Mouse (Mus musculus) ES-CJ7 (cell line): ENCODE results near the gene 4930435E12Rik.
A peak's percentile ranks its signal among the peaks of the same experiment; 100 is the strongest.
"Not testable (repeated sequence)": the region's sequence is repeated elsewhere in the genome, so short reads cannot be mapped to it uniquely, and the experiment has no call there.

ENCODE experiments used
- DNase-seq: peaks from one replicate; pipeline ENCODE4 v3.0.0; 2011; ENCODE audit warnings: low read depth, low spot score

The 4930435E12Rik gene

DNA sequence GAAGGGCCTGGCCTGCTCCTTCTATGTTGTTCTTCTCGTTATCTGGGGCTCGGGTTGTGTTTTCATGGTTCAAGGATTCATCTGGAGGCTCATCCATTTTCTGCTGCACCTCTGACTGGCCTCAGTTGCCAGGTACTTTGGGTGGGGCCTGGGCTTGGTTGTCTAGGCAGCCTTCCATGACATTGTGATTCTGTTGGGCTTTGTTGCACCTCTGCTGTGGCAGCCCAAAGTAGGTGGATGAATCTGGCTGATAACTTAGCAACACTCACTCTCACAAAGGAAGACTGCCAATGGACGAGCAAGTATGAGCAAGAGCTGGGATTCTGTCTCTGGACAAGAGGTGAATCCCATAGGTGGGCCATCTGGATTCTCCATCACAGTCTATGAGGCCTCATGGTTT is at the start of gene 4930435E12Rik:
Gene 4930435E12Rik (minus strand): TSS at position 101 of the 400 bp plus-strand sequence.
- no peak for DNase-seq

DNA sequence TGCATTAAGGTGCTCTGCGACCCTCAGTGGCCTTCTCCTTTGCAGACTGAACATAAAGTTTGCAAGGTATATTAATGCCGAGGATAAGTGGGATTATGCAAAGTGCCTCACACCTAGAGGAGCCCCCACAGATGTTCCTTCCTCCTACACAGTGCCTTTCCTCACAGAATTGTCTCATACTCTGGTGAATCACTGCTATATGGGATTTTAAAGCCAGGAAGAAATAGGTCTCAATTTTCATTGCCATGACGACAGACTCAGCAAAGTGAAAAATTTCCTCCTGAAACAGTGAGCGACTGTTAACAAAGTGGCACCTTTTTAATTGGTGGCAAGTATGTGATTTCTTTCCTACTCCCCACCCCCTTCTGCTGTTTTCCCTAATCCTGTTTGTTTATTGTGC is 45.9 kb upstream of the 4930435E12Rik start:
- DNase-seq, result no peak

DNA sequence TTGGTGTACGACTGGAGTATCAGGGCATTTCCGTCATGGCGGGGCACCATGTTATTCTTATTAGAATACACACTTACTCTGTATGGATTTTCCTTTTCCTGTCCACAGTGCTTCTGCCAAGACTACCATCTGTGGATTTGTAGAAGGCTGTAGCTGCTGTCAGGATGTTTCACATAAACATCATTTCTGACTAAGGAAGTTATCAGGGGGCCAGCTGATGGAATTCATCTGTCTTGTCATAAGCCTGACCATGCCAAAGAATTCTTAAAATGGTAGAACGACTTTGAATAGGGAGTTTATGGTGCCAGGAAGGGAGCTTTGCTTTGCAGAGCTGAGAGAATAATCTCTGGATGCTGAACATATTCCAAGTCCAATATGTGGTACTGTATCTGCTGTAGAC is 44.7 kb upstream of the 4930435E12Rik start:
- no peak for DNase-seq

DNA sequence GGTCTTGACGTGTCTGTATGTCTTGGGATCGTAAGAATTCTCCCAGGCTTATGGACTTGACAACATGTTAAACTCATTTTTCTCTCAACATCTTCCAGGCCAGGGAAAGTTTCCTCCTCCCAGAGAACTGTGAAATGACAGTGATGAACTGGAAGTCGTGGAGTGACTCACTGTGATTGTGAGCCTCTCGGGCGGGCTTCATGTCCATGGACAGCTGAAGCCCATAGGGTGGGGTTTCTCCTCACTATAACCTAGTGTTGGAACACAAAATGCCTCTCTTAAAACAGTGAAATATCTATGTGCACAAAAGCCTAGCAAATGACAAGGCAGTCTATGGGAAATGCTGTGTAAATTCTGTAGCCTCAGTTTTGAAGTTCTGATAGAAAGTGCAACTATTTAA is 35.8 kb upstream of the 4930435E12Rik start:
- no peak for DNase-seq

DNA sequence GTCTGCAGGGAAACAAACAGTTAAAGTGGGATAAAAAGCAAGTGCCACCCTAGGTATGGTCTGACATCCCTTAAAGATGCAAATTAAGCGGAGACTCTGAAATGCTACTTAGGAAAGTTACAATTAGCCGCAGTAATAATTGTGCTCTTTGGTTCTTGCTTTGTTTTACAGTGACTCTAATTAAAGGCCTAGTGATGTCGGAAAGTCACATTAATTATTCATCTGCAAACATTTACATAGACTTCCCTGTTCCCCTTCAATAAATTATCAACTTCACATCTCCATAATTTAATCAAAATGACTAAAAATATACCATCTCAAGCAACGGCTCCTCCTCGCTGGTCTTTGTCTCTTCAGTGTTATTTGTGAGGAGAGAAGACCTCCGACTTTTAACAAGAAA is 32.0 kb upstream of the 4930435E12Rik start:
- no peak for DNase-seq

DNA sequence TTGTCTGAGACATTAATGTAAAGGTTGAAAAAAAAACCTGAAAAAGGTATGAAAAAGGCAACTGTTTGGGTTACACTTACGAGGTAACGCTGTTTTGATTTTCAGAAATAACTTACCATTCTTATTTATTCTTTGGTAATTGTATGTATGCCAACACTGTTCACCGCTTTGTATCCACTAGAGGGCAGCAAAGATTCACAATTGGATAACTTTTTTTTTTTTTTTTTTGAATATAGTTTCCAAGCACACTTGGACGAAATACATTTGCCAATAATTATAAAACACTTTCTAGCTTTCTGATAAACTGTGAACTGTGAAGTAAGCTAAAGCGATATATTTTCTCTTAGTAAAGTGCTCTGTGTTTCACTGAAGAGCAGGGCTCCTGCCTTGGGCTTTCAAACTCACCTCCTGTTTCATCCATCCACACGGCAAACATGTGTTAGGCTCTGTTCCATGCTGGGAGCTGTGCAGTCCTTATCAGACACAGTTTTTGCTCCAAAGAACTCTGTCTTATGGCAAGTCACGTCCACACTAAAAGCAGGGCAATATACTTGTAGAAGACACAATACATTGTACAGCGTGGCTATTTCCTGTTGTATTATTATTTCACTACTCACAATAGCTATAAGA is 29.7 kb upstream of the 4930435E12Rik start:
- DNase-seq, result peak; percentile 15

DNA sequence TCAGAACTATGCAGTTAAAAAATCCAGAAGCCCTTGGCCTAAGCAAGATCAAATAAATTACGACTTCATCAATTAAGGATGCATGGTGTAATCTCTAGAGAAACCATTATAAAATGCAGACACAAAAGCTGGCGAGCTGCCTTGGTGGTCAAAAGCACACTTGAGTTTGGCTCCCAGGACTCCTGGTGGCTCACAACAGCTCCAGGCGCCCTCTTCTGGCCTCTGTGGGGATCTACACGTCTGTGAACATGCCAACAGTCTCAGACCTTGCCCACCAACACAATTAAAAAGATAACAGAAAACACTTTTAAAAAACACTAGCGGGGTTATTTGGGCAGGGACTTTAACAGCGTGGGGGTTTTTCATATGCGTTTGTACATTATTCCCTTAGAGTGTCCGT is 16.0 kb downstream of the 4930435E12Rik start:
- DNase-seq, result peak; percentile 74

DNA sequence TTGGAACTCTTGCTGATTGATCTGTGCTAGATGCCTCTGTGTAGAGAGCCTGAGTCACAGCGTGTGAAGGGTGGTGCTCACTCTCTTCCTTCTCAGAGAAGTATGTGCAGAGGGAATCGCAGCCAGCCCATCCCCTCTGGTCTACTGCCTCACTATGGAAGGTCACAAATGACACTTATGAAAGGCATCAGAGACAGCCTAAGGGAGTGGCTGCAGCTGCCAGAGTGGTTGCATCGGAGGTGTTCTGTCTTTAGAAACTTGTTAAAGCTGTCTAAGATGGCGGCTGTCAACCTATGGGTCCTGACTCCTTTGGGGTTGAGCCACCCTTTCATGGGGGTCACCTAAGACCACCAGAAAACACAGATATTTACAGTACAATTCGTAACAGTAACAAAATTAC is 18.4 kb downstream of the 4930435E12Rik start:
- DNase-seq, result no peak

DNA sequence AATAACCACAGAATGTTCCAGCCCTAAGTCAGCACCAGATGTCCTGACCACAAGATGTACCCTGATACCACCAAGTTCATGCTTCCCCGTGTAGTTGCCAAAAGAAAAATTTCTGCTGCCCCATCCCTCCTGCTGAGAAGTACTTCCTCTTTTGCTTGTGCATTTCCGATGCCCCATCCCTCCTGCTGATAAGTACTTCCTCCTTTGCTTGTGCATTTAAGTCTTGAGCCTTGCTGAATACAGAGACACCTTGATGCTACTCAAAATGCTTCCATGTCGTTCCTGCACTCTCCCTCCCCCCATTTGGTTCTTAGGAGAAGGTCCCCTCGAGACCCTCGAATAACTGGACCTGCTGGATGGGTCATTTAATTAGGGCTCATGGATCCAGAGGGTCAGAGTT is 20.8 kb downstream of the 4930435E12Rik start:
- DNase-seq, result not testable (repeated sequence)

DNA sequence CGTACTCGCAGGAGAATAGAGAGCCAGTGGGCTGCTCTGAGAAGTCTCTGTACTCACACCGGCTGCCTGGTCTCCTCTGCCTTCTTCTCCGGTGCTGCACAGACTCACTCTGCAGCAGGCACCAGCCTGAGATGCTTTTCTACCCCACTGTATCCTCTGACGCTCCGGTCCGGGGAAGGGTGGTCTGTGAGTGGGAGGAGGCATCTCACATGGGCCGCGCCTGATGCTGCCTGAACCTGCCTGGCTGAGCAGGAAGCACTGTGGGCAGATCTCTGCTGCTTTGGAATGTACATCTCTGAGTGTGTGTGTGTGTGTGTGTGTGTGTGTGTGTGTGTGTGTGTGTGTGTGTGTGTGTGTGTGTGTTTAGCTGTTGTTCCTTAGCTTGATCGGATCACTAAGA is 28.5 kb downstream of the 4930435E12Rik start, which contains the start of gene Upk1b:
Gene Upk1b (minus strand): TSS at position 238 of the 400 bp plus-strand sequence.
- peak; percentile 9 for DNase-seq

DNA sequence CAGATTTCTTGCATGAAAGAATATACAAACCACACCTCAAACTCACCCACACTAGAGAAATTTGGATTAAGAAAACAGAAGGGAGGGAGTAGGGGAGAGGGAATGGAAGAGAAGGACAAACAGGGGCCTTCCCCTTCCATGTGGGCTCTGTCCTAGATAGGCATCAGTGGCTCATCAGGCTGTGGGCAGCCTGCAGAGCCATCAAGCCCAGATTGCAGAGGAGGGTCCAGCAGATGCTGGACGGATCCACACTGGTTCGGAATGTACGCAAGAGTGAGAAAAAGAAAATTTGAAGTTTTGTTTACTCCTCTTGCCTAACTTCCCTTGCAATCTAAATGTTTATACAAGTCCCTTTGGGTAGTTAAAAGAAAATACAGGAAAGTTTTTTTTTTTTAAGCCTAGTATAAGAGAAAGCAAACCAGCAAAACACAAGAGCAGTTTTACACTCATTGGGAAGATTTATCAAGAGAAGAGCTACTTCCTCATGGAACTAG is 29.5 kb downstream of the 4930435E12Rik start:
- DNase-seq, result no peak

DNA sequence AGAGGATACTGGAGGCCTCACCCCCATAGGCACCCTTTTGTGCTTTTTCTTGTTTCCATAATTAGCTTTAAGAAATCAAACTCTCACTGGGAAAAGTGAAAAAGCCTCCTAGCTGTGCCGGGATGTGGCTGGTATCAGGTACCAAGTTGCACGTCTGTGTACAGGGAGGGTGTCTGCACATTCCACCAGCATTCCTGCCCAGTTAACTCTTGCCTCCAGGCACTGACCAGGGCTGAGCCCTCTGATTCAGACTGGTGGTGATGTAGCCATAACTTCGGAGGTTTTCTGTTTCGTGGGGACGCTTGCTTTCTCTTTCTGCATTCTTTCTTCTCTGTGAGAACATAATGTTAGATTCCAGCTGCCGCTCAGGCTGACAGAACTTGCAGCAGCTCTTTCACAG is 35.4 kb downstream of the 4930435E12Rik start:
- no peak for DNase-seq

DNA sequence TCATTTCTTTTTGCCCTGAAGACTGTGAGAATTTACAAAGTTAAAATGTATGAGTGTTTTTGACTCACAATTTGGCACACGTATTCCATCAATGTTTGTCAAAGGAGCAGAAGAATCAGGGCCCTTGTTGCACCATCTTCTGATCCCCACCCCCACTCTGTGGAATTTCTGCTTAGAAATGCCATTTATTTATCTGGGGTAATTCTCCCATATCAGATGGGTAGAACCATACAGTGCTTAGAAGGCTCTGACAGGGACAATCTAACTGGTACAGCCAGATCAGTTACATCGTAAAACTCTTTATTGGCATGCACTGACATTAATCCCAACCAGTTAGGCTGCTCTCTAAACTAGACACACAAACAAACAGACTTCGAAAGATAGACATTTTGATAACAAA is 38.6 kb downstream of the 4930435E12Rik start:
- DNase-seq, result no peak

DNA sequence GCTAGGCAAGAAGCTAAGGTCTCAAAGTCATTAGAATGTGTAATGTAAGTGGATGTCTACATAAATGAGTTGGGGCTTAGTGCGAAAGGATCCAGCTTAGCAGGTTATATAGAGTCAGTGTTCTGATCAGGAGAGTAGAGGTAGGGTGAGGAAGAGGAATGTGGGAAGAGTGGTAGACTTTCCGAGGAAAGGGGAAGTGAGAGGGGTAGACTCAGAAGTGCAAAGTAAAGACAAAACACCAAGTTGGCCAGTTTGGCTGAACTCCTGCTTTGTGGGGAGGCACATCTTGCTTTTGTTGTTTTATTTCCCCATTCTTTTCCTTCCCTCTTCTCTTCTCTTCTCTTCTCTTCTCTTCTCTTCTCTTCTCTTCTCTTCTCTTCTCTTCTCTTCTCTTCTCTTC is 39.5 kb downstream of the 4930435E12Rik start:
- DNase-seq, result no peak

DNA sequence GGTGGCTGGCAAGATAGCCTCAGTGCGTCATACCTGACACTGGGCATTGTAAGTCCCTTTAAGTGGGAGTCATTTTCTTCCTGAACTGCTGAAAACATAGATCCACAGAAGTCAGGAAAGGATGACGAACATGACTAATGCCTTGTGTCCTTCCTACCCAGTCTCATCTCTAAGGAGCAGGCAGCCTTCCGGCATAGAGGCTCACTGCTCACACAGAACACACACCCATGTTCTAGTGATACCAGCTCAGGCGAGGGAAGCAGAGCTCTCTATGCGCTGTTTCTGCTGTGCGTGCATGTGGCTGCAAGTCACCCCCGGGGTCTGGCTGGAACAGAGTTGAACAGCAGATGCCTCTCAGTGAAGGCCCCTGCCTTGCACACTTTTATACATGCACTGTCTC is 43.2 kb downstream of the 4930435E12Rik start:
- DNase-seq, result no peak

DNA sequence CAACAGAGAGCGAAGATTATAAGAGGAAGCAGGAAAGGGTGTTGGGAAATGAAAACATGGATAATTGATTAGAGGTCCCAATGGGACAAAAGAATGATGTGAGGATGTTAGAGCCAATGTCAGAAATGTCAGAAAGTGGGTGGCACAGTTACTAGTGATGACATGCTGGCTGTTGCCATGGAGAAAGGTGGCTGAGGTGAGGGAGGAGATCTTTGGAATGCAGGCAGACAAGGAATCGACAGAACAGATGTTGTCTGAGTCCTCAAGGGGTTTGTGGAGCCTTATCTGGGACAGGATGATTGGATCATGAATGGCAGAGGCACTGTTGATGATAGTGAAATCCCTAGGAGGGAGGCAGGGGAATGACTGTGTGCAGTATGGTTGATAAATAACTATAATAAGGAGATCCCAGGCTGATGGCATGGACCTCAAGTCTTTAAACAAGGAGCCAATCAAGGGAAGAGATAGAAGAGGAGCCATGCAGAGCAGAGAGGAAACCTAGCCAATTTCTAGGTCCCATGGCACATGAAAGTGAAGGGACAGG is 46.0 kb downstream of the 4930435E12Rik start:
- DNase-seq, result no peak

DNA sequence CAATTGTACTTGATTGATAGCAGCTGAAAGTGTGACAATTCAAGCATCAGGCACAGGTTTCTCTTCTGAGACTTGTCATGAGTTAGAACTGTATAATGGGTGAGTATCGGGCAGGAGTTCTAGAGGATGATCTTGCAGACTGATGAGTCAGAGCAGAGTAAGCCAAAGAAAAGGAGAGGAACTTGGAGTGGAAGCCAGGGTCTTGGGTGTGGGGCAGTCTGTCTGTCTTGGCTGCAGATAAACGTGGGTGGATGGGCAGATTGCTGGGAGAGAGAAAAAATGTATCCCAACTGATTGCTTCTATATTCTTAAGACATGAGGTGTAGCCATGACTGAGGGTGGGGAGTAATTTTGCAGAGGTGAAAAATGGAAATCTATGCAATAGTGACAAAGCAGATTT is 46.6 kb downstream of the 4930435E12Rik start:
- no peak for DNase-seq

DNA sequence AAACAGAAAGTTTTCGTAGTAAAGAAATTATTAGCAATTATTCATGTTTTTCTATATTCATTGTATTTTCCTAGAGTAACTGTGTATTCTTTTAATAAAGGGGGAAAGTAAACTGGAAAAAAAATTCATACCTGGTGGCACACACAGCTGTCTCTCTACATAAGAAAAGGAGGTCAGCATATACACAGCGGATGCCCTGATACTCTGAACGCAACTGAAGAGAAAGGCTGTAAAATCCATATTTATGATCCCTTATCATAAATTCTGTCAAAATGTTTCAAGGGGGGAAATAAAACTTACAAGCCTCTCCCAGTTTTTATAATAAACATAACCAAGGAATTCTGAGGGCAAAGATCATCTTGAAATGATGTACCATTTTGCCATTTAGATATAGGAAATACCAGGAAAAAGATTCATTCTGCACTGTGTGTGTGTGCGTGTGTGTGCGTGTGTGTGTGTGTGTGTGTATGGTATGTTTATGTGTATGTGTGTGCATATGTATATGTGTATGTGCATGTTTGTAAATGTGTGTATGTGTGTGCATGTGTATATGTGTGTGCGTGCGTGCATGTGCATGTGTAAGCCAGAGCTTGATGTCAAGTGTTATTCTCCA is 47.5 kb downstream of the 4930435E12Rik start:
- DNase-seq, result no peak

DNA sequence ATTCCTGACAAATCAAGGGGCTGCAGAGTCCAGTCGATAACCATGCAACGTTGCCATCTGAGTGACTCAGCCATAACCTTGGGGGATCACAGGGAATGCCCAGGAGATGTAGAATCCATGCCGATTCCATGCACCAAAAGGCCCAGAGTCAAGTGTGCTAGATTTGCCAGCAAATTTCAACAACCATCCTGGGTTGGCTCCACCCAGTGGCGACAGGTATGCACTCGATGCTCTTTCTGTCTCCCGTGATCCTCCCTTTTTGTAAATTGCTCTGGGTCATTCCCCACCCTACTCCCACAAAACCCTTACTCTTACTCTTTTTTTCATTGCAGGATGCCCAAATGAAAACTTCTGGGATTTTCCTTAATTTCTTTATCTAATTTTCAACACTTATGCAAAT is 52.2 kb downstream of the 4930435E12Rik start:
- peak; percentile 35 for DNase-seq

DNA sequence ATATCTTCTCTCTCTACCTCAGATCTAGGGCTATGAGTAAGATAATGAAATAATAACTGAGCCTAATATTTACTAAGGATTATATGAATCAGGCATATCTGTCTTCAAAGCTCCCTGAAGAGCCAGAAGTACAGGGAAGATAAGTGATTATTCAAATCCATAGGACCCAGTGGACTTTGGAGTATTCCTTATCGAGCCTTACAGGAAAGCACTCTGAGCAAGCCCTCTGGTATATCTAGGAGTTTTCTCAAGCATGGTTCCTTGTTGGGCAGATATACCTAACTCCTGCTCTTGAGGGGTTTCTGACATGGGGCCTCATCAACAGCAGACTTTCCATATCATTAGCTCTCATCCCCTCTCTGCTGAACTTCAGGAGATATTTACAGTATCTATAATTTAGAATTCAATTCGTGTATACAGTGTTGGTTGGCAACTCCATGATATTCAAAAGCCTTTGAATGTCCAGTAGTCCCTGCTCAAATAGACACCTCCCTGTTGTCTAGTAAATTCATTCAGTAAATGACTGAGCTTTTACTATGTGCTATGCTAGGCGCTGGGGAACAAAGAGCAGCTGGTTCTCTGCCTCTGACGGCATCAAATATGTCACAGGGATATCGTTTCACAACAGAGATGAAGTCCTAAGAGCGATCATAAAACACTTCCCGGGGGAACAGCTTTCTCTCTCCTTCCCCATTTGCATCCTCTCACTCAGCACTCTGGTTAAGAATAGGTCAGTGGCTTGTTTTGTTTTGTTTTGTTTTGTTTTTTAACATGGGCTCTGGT is 53.4 kb downstream of the 4930435E12Rik start:
- DNase-seq, result no peak

DNA sequence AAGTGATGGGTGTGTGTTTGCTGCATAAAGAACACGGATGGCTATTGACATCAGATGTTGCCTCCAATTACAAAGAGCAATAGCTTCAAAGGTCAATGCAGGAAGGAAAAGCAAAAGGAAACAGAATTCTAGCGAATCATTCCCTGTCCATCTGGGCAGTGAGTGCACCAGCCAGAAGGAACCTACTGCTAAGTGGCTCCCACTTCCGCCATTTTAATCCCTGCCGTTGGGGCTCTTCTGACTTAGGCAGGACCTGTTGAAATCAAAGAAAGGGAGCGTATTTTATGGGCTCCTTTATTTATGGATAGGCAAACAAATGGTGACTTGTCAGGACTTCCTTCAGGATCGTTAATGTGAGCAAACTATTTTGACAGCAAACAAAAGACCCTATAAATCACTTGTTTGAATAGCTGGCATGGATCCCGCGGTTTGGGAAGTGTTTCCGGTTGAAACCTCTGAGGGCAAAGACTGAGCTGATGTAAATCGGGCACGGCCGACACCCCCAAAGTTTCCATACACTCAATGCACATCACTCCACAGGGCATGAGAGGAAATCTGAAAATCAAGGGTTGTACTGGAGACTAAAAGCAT is 55.5 kb downstream of the 4930435E12Rik start:
- DNase-seq, result no peak

DNA sequence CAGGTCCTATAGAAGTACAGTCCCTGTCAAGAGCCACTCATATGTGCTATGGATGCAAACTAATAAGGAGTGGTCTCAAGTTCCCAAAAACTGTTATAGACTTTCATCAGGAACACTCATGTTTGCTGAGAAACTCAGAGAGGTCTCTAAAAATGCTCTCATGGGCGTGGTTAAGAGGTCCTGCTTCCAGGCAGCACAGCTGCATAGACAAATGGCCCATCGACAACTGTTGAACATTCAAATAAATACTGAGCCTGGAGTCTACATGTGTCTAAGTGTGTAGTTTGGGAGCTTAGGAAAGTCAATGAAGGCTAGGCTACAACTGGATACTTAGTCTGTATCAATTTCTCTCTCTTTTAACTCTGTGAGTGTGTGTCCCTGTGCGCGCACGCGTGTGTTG is 57.4 kb downstream of the 4930435E12Rik start:
- no peak for DNase-seq
